Mouse (Mus musculus): Measurements from ENCODE around the gene Cacfd1. TPM values are rescaled to one million over a fixed set of nuclear protein-coding genes. Genes with fewer than 3 reads are reported as not detected.
A peak's percentile ranks its signal among the peaks of the same experiment; 100 is the strongest.

Gene Cacfd1
- polyA plus RNA-seq, 1 experiment = 18.4 TPM

- H3K79me2 ChIP-seq (ENCODE audit: control insufficient read depth, insufficient read depth) = no peaks in the 10 kb centered on the region
- no peaks in the 10 kb centered on the region for H3K36me3 ChIP-seq (ENCODE audit: control insufficient read depth, insufficient read depth)
- no peak overlapping the region for H3ac ChIP-seq (ENCODE audit: control insufficient read depth, insufficient read length, low read depth)
- H3K4me3 ChIP-seq (ENCODE audit: insufficient read depth, poor library complexity, severe bottlenecking) = no peak overlapping the region
- peaks cover 26% of the 10 kb centered on the region for H3K27me3 ChIP-seq (ENCODE audit: control insufficient read depth, insufficient read depth, insufficient read length)
- H3K79me3 ChIP-seq (ENCODE audit: low read depth) = no peaks in the 10 kb centered on the region
- TF ChIP-seq CEBPB (IDR thresholded peaks at IDR 0.05; ENCODE audit: low read depth) (no peak), MYOD1 (IDR thresholded peaks at IDR 0.05; ENCODE audit: control insufficient read depth, insufficient read length, low read depth) (no peak), MYOG (IDR thresholded peaks at IDR 0.05; ENCODE audit: control insufficient read depth, extremely low read depth, insufficient read length) (no peak), CTCF (IDR thresholded peaks at IDR 0.05; ENCODE audit: control insufficient read depth, insufficient read depth, insufficient read length) (peak; percentile 56), MAX (IDR thresholded peaks at IDR 0.05) (no peak), FOSL1 (IDR thresholded peaks at IDR 0.05; ENCODE audit: insufficient read depth, low read length, poor library complexity, severe bottlenecking) (no peak), USF1 (IDR thresholded peaks at IDR 0.05; ENCODE audit: low read depth) (no peak)
Observed at GRCm38 (mm10) chr2:27038596-27038995, 28.9 kb downstream of the Cacfd1 start.

- no peak overlapping the region for H3ac ChIP-seq (ENCODE audit: control insufficient read depth, insufficient read length, low read depth)
- TF ChIP-seq MYOG (IDR thresholded peaks at IDR 0.05; ENCODE audit: control insufficient read depth, extremely low read depth, insufficient read length) (no peak), USF1 (IDR thresholded peaks at IDR 0.05; ENCODE audit: low read depth) (no peak), MAX (IDR thresholded peaks at IDR 0.05) (no peak), CTCF (IDR thresholded peaks at IDR 0.05; ENCODE audit: control insufficient read depth, insufficient read depth, insufficient read length) (peak; percentile 45), CEBPB (IDR thresholded peaks at IDR 0.05; ENCODE audit: low read depth) (no peak)
- no peaks in the 10 kb centered on the region for H3K79me3 ChIP-seq (ENCODE audit: low read depth)
- no peak overlapping the region for H3K4me3 ChIP-seq (ENCODE audit: insufficient read depth, poor library complexity, severe bottlenecking)
- H3K36me3 ChIP-seq (ENCODE audit: control insufficient read depth, insufficient read depth) = no peaks in the 10 kb centered on the region
- H3K79me2 ChIP-seq (ENCODE audit: control insufficient read depth, insufficient read depth) = no peaks in the 10 kb centered on the region
- peaks cover 30% of the 10 kb centered on the region for H3K27me3 ChIP-seq (ENCODE audit: control insufficient read depth, insufficient read depth, insufficient read length)
Observed at GRCm38 (mm10) chr2:27039286-27039685, 29.6 kb downstream of the Cacfd1 start.

DNA sequence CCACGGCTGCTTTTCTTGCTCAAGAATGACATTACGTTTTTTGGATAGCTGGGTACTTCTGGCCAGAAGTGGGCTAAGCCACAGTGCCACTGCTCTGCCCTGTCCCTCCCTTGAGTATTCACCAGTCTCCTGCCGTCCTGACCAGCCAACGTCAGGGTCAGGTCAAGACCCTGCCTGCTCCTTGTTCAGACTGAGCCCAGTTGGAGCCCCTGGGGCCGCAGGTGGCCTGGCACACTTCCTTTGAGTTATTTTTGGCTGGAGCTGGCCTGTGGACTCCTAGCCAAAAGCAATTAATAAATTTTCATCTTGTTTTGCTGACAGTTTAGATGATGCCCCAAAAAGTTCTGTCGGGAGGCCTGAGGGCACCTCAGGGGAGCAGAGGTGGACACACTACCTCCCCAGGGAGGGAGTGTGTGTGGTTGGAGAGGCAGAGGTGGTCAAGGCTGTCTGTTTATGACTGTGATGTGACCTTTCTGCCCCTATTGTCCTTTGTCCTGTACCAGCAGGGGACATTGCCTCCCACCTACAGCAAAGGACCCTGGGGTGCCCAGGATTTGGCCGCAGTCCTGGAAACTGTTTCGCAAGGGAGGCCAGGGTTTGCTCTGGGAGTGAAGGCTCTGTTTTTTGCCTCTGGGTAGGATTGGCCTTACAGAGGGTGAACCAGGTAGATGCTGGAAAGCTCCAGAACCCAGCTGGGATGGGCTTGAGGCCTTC lies 32.6 kb downstream of the Cacfd1 start:
- Histone ChIP-seq H3K79me3 (ENCODE audit: low read depth) (no peaks in the 10 kb centered on the region), H3K36me3 (ENCODE audit: control insufficient read depth, insufficient read depth) (no peaks in the 10 kb centered on the region), H3ac (ENCODE audit: control insufficient read depth, insufficient read length, low read depth) (no peak overlapping the region), H3K79me2 (ENCODE audit: control insufficient read depth, insufficient read depth) (no peaks in the 10 kb centered on the region), H3K4me3 (ENCODE audit: insufficient read depth, poor library complexity, severe bottlenecking) (no peak overlapping the region), H3K27me3 (ENCODE audit: control insufficient read depth, insufficient read depth, insufficient read length) (peaks cover 53% of the 10 kb centered on the region)
- TF ChIP-seq MAX (IDR thresholded peaks at IDR 0.05) = no peak
- no peak for TF ChIP-seq CTCF (IDR thresholded peaks at IDR 0.05; ENCODE audit: control insufficient read depth, insufficient read depth, insufficient read length)
- TF ChIP-seq MYOG (IDR thresholded peaks at IDR 0.05; ENCODE audit: control insufficient read depth, extremely low read depth, insufficient read length) = no peak
- TF ChIP-seq USF1 (IDR thresholded peaks at IDR 0.05; ENCODE audit: low read depth) = no peak
- no peak for TF ChIP-seq MYOD1 (IDR thresholded peaks at IDR 0.05; ENCODE audit: control insufficient read depth, insufficient read length, low read depth)
- no peak for TF ChIP-seq FOSL1 (IDR thresholded peaks at IDR 0.05; ENCODE audit: insufficient read depth, low read length, poor library complexity, severe bottlenecking)
- TF ChIP-seq CEBPB (IDR thresholded peaks at IDR 0.05; ENCODE audit: low read depth) = no peak

DNA sequence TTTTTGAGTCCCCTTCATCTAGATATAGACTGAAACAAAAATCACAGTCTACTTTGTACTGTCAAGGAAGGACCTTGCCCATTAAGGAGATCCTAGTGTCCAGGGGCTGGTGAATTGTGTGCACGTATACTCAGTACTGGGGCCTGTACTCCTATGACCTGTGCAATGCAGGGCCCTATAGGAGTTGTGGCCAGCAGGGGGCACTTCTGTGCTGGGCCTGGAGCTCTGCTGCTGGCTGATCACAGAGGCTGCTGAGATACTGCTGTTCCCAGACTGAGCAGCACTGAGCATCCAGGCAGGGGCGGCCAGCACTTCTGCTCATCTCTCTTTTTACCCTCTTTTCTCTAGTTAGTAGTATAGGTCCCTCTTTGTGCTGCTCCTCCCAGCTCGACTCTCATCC lies 33.7 kb downstream of the Cacfd1 start:
- Histone ChIP-seq H3ac (ENCODE audit: control insufficient read depth, insufficient read length, low read depth) (no peak overlapping the region), H3K79me3 (ENCODE audit: low read depth) (no peaks in the 10 kb centered on the region), H3K4me3 (ENCODE audit: insufficient read depth, poor library complexity, severe bottlenecking) (no peak overlapping the region), H3K79me2 (ENCODE audit: control insufficient read depth, insufficient read depth) (no peaks in the 10 kb centered on the region), H3K36me3 (ENCODE audit: control insufficient read depth, insufficient read depth) (no peaks in the 10 kb centered on the region), H3K27me3 (ENCODE audit: control insufficient read depth, insufficient read depth, insufficient read length) (peaks cover 61% of the 10 kb centered on the region)
- TF ChIP-seq FOSL1 (IDR thresholded peaks at IDR 0.05; ENCODE audit: insufficient read depth, low read length, poor library complexity, severe bottlenecking) = no peak
- peak; percentile 88 for TF ChIP-seq CTCF (IDR thresholded peaks at IDR 0.05; ENCODE audit: control insufficient read depth, insufficient read depth, insufficient read length)

GRCm38 (mm10) chr2:27044166-27044565 lies 34.4 kb downstream of the Cacfd1 start:
- Histone ChIP-seq H3K79me3 (ENCODE audit: low read depth) (no peaks in the 10 kb centered on the region), H3K27me3 (ENCODE audit: control insufficient read depth, insufficient read depth, insufficient read length) (peaks cover 65% of the 10 kb centered on the region)
- no peak for TF ChIP-seq CEBPB (IDR thresholded peaks at IDR 0.05; ENCODE audit: low read depth)
- no peak for TF ChIP-seq MYOD1 (IDR thresholded peaks at IDR 0.05; ENCODE audit: control insufficient read depth, insufficient read length, low read depth)
- TF ChIP-seq MYOG (IDR thresholded peaks at IDR 0.05; ENCODE audit: control insufficient read depth, extremely low read depth, insufficient read length) = no peak
- no peak for TF ChIP-seq CTCF (IDR thresholded peaks at IDR 0.05; ENCODE audit: control insufficient read depth, insufficient read depth, insufficient read length)
- no peak for TF ChIP-seq MAX (IDR thresholded peaks at IDR 0.05)
- TF ChIP-seq FOSL1 (IDR thresholded peaks at IDR 0.05; ENCODE audit: insufficient read depth, low read length, poor library complexity, severe bottlenecking) = no peak
- TF ChIP-seq USF1 (IDR thresholded peaks at IDR 0.05; ENCODE audit: low read depth) = no peak

GRCm38 (mm10) chr2:27044641-27045040 lies 34.9 kb downstream of the Cacfd1 start:
- H3K27me3 ChIP-seq (ENCODE audit: control insufficient read depth, insufficient read depth, insufficient read length) = peaks cover 70% of the 10 kb centered on the region
- H3K4me3 ChIP-seq (ENCODE audit: insufficient read depth, poor library complexity, severe bottlenecking) = no peak overlapping the region
- no peak overlapping the region for H3ac ChIP-seq (ENCODE audit: control insufficient read depth, insufficient read length, low read depth)
- H3K36me3 ChIP-seq (ENCODE audit: control insufficient read depth, insufficient read depth) = no peaks in the 10 kb centered on the region
- no peaks in the 10 kb centered on the region for H3K79me3 ChIP-seq (ENCODE audit: low read depth)
- TF ChIP-seq FOSL1 (IDR thresholded peaks at IDR 0.05; ENCODE audit: insufficient read depth, low read length, poor library complexity, severe bottlenecking) (no peak), MYOG (IDR thresholded peaks at IDR 0.05; ENCODE audit: control insufficient read depth, extremely low read depth, insufficient read length) (no peak), MAX (IDR thresholded peaks at IDR 0.05) (no peak), CEBPB (IDR thresholded peaks at IDR 0.05; ENCODE audit: low read depth) (no peak), MYOD1 (IDR thresholded peaks at IDR 0.05; ENCODE audit: control insufficient read depth, insufficient read length, low read depth) (no peak), USF1 (IDR thresholded peaks at IDR 0.05; ENCODE audit: low read depth) (no peak), CTCF (IDR thresholded peaks at IDR 0.05; ENCODE audit: control insufficient read depth, insufficient read depth, insufficient read length) (no peak)
- H3K79me2 ChIP-seq (ENCODE audit: control insufficient read depth, insufficient read depth) = no peaks in the 10 kb centered on the region

More at GRCm38 (mm10) chr2:27044166-27044565, 34.4 kb downstream of the Cacfd1 start:
- Histone ChIP-seq H3K36me3 (ENCODE audit: control insufficient read depth, insufficient read depth) (no peaks in the 10 kb centered on the region), H3K79me2 (ENCODE audit: control insufficient read depth, insufficient read depth) (no peaks in the 10 kb centered on the region), H3K4me3 (ENCODE audit: insufficient read depth, poor library complexity, severe bottlenecking) (no peak overlapping the region), H3ac (ENCODE audit: control insufficient read depth, insufficient read length, low read depth) (no peak overlapping the region)
